Mouse (Mus musculus) ovary, adult 18-20 months (tissue): ENCODE results near the gene Arglu1.

Experiments used
- DNase-seq: peaks from one replicate; pipeline ENCODE4 v3.0.0; 2022; ENCODE audit warnings: low spot score, mixed read lengths

The Arglu1 gene

GRCm38 (mm10) chr8:8658426-8659224 is 31.7 kb downstream of the Arglu1 start:
- DNase-seq: peak; percentile 70

DNA sequence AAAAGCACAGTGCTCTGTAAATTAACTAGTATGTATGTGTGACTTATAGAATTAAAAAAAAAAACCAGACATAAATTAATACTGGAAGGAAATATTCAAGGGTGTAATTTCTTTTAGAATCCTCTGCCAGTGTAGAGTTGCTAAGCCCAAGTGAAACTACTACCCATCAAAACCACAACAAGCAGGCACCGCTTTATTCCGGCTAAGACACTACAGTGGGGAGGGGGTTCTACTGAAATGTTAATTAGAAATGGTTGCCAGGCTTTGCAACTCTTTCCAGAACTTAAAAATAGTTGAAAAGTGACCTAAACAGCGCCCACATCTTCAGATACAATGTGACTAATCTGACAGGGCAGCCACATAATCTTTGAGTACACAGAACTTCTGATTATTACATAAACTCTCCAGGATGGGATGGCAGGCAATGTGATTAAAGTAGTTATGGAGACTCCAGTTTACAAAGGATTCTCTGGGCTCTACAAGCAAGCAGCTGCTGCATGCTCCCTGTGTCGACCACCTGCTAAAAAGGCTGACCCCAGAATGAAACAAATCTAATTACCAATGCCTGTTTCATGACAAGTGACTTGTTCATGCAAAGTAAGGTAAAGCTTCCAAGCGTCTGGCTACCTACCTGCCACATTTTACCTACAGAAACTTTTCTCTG is 32.5 kb downstream of the Arglu1 start:
- no peak for DNase-seq

GRCm38 (mm10) chr8:8656578-8657441 is 33.5 kb downstream of the Arglu1 start:
- no peak for DNase-seq

DNA sequence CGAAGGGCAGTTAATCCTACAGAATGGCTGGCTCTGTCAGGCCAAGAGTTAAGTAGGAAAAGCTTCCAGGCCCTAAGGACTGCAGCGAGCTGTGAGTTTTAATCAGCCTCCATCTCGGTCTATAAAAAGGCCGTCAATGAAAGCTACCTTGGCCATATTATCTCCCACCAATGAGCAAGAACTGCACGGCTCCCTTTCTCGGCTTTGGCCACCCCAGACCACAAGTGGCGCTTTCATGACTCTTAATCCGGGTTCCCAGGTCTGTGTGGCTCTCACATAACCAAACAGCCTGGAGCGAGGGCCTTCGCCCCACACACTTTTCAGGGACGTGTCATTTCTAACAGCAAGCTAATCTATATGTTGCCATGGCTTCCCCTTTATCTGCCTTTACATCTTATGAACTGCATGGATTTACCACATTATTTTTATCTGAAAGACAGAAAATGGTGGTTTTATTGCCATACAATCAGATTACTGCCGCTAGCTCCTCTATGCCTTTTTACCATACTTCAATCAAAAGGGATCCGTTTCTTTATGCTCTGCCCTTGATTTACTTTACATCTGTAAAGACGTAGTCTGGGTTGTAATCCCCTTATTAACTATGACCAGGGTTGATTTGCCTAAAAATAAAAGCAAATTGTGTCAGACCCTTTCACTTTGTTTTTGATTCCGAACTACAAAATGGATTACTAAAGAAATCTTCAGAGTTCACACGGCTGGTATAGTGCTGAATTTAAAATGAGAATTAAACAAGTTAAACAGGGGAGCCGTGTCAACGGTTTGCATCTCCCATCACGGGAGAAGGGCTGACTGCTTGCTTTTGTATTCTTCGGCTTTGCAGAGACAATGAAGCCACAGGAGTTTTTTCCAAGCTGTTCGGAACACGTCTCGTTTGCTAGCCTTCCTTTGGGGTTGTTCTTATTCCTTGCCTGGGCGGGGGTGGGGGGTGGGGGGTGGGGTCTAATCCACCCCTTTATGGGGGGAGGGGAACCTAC is 34.7 kb downstream of the Arglu1 start:
- DNase-seq: no peak

DNA sequence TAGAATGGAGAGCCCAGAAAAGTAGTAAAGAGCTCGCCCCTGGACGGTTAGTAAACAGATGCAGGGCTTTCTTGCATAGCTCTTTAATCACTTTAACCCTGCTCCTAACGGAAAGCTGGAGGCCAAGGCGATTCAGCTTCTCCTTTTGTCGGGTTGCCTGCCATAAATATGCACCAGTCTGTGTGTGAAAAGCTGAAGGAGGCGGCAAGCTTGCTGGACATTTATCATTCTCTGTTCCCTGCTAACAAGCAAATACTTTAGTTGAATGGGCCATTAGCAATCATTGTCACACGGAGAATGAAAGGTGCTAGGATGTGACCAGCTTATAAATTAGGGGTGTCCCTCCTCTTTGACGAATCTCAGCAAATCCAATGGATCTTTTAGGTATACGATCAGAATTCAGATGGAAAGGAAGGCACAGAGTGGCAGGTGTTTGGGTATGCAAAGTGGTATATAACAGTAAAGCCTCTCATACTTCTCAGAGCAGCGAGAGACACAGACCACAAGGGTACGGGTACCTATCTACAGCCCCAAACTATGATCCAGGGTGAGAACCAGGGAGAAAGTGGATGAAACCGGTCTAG is 36.3 kb downstream of the Arglu1 start:
- no peak for DNase-seq

- DNase-seq: no peak
Measured at GRCm38 (mm10) chr8:8653343-8653742, 37.0 kb downstream of the Arglu1 start.

DNA sequence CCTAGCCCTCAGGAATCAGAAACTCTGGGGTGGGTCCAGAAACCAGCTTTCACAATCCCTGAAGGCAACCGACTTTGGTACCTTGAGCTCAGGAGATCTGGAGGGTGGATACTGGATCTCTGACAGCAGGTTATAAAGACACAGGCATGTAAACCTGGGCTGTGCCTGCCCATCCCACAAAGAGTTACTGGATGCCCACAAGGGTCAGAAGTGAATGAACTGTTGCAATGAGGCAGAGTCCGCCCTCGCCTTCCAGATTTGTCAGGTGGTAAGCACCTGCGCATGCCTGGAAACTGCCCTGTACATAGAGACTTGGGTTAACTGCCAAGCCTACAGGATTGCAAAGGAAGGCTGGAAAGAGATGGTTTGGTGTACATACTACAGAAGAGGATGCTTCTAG is 37.9 kb downstream of the Arglu1 start:
- no peak for DNase-seq

DNA sequence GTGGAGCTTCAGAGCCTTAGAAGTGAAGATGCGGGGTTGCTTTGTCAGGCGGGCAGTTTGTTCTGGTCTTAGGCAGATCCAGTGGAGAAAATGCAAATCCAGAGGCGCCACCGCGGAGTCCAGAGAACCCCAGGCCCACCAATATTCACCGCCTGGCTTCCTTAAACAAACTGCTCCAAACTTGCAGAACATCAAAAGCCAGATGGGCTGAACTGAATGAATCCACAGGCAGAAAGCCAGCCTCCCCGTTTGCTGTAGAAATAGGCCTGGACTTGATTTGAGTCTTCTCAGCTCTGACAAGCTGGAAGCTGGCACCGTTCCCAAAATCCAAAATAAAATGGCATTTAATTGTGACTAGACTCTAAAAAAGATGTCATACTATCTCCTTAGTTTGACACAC is 40.4 kb downstream of the Arglu1 start:
- no peak for DNase-seq

- no peak for DNase-seq
Measured at GRCm38 (mm10) chr8:8649536-8649935, 40.8 kb downstream of the Arglu1 start.

DNA sequence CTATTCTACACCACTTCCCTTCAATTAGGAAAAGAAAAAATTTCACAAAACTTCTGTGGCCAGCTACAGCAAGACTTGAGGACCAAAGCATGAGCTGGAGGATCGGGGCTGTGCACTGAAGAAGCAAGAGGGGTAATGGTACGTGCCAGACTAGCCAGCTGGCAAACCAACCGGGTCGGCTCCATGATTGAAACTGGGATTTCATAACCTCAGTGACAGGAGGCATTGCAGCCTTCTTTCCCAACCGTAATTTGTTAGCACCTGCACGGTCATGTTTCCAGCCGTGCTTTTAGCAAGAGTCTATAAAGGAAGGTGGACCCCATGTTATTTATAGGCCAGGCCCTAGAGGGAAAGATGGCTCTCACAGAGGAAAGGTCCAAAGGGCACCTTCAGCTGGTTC is 41.6 kb downstream of the Arglu1 start:
- DNase-seq: no peak

DNA sequence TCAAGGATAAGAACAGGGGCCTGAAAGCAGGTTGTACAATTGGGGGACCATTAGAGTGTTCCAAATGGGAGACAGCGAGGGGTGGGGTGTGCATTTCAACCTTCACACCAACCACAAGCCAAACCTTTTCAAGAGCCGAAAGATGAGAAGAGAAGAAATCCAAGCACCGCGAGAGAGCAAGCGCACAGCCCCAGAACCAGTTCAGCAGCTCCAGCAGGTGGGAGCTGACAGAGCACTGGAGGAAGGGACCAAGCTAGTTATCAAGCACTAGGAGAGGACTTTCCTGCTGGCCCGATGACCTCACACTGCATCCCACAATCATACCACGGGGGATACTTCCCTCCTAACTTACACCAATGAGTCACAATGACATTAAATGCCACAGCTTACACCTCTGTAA is 42.5 kb downstream of the Arglu1 start:
- no peak for DNase-seq

DNA sequence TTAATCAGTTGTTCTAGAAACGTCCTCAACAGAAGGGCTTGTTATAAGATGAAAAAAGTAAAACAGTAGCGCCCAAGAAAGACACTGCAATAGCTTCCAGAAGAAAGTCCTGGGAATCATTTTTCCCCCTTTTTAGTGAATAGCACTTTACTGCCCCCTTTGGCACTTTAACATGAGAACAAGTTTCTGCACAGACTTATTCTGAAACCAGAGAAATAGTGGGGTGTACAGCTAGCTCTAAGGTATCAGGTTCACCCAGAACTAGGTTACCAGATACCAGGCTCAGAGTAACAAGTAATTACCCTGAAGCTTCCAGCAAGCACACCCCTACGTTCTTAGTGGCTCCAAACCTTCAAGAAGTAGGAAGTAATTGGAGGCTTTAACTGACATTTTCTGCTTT is 43.0 kb downstream of the Arglu1 start:
- DNase-seq: no peak

- no peak for DNase-seq
Measured at GRCm38 (mm10) chr8:8644160-8644915, 46.0 kb downstream of the Arglu1 start.

DNA sequence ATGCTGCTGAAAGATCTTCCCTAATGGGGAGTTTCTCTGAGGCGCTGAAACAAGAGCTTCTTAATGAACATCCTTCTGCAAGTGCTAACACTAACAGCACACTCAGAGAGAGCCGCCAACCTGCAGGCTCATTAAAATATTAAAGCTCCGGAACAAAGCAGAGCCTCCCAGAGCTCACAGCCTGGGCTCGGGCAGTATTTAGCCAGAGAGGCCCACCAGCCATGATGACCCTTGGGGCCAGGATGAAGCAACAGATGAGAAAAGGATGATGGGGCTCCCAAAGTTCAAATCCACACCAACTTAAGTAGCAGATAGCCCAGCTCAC is 50.1 kb downstream of the Arglu1 start:
- no peak for DNase-seq

- no peak for DNase-seq
Measured at GRCm38 (mm10) chr8:8639569-8640263, 50.6 kb downstream of the Arglu1 start.

DNA sequence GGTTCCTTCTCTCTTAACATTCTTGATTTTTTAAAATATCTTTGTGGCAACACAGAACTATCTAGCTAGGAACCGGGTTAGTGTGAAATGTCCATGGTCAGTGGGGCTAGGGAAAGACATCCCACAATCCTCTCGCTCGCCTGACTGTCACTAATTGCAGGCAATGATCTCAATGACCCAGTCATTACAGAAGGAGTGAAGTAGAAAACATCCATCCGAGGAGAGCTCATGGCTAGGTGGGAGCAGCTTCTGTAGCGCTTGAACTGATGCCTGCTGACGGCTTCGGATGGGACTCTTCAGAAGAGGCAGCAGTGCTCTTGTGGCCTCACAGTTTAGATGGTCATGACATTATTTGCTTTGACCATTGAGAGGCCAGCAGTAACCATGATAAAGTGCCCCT is 58.9 kb downstream of the Arglu1 start:
- no peak for DNase-seq

DNA sequence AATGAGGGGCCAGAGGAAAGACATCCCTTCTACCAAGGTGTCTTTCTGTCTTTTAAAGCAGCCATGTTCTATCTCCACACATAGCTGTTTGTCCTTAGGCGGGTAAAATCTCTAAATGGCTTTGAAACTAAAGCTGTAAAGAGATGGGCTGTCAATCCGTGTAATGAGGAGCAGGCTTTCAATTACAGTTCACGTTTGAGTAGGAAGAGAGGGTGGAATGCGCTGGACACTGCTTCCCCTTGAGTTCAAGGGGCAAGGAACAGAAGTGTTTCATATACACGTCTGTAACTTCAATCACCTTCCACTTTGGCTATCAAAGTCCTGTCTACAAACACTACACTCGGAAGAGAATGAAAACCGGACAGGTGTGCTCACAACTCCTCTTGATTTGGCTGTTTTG is 66.3 kb downstream of the Arglu1 start:
- DNase-seq: no peak

DNA sequence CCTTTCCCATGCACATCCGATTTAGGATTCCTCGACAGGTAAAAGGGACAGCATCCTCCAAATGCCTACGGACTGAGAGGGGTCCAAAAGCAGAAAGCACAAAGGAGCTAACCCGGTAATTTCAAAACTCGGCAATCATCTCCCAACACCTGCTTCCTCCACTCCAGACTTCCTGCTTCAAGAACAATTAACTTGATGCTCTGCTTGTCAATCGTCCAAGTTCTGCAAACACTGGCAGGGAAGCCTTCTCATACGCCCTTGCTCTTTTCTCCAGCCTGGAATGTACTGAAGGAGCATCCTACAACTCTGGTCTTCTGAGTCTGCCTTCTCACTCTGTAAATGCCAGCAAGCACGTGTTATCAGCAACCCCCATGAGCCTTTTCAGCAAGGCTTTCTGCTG is 66.8 kb downstream of the Arglu1 start:
- DNase-seq: no peak

DNA sequence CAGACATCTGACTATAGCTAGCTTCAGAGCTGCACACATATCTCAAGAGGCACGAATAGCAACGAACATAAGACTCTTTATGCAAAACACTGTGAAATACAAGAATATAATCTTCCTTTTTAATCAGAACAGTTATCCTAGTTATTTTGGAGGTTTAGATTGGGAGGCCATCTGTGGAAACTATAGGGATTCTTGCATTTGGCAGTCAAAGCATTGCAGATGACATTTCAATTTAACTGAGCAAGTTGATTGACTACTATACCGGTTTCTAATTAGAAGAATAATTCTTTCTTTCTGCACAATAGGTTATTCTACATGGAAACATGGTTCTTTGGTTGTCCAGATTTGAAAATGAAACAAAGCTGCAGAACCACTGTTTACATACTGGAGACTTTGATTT is 67.8 kb downstream of the Arglu1 start:
- DNase-seq: no peak

- DNase-seq: no peak
Measured at GRCm38 (mm10) chr8:8622031-8622430, 68.3 kb downstream of the Arglu1 start.
